Mouse (Mus musculus): Measurements from ENCODE around the gene Slit1. TPM values are rescaled to one million over a fixed set of nuclear protein-coding genes. Genes with fewer than 3 reads are reported as not detected.

Gene Slit1
- total RNA-seq, 2 experiments from 2014 or later, result 0.07 to 0.12 TPM

DNA sequence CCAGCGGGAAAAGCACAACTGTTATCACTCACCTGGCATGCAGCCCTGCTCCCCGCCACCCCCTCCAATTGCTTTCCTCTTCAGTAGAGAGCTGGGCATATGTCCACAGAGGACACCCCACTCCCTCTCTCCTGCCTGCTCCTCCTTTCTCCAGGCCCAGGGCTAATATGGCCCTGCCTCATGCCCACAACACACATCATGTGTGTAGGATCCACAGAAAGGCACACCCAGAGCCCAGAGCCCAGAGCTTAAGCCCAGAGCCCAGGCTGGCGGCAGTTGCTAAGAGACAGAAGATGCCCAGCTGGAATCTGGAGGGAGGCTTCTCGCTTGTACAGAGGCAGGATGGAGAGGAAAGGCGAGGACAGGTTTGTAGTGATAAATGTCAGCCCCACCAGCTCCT is 49.7 kb downstream of the Slit1 start:
- DNase-seq, result no peak
- intact Hi-C loops (cut with DNase I), result no loop called here

GRCm38 (mm10) chr19:41690064-41690463 is 53.4 kb downstream of the Slit1 start:
- intact Hi-C loops (cut with DNase I), result no loop called here
- no peak for DNase-seq

DNA sequence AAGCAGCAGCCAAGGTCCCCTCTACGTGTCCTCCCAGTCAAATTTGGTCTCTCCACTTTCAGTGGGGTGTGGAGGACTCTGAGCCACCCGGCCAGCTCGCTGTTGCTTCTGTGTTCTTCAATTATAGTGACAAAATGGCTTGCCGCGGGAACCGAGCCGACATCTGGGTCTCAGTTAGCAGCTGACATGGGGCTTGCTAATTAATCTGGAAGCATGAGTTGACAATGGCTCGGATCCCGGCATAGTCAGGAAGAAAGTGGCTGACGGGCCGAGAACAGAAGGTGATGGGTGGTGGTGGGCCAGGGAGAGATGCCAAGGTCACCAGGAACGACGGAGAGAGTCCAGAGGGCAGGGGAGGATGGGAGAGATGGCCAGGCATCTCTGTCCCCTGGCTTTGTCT is 55.2 kb downstream of the Slit1 start:
- intact Hi-C loops (cut with DNase I), result no loop called here
- DNase-seq, result no peak

DNA sequence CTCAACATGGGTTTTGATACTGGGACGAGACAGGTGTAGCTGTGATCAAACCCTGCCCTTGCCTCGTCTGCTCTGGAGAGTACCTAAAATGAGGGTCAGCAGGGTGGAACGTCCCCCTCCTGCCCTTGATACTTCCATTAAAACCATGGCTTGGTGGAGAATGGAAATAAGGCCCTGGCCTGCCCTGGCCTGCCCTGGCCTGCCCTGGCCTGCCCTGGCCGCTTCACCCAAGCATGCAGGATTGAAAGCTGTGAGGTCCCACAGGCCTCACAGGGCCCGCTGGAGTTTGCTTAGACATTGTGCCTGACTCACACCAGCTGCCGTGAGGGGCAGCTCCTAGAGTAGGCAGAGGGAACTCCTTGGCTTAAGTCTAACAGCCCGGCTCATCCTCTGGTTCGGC is 55.6 kb downstream of the Slit1 start:
- intact Hi-C loops (cut with DNase I), result no loop called here
- DNase-seq, result no peak

DNA sequence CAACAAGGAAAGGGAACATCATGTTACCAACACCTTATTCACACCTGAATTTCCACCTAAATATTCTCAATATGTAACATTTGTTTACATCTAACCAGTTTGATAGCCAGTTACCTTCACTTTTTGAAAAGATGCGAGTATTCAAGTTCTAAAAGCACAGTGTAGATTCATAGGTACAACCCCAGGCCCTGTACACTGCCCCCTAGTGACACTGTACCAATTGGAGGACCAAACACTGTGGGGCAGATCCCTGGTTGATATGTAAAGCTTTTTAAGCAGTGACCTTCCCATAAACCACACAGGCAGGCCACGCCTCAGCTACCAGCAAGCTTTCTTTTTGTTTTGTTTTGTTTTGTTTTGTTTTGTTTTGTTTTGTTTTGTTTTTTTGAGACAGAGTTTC is 57.3 kb downstream of the Slit1 start:
- DNase-seq, result no peak
- intact Hi-C loops (cut with DNase I), result no loop called here

DNA sequence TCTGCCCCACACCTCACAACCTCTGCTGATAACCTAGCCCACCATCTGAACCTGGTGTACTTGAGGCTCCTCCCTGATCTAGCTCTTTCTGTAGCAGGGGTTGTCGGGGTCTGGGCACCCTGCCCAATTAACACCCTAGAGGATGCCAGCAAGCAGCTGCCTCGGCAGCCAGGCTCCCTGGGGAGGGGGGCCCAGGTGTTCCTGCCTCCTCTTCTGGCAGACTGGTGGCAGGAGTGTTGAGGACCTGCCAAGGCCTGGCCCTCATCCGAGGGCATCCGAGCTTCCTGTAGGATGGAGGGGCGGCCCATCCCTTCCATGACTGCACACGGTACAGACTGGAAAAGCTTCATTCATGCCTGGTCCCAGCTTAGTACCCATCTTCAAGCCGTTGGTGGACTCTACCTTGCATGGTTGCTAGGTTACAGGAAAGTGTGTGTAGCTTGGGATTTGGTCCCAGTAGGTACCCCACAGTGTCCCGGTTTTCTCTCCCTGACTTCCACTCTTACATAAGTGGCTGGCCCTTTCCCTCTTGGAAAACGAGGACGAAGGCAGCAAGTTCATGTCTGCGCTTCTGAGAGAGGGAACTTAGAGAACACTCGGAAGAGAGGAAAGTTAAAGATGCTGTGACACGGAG is 57.9 kb downstream of the Slit1 start:
- intact Hi-C loops (cut with DNase I), result no loop called here
- no peak for DNase-seq

DNA sequence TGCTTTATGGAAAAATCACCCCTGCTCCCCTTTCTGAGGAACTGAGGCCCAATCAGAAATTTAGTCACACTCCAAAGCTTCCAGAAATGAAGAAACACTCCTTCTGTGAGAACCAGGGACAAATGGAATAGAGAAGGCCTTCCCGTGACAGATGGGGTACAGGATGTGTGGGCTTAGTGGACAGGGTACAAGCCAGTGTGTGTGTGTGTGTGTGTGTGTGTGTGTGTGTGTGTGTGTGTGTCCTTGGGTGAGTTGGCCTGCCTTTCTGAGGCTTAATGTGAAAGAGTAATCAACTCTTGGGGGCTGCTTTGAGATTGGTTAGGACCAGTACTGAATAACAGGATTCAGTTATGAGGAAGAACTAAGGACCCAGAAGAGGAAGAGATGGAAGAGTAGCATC is 58.6 kb downstream of the Slit1 start:
- intact Hi-C loops (cut with DNase I), result no loop called here

DNA sequence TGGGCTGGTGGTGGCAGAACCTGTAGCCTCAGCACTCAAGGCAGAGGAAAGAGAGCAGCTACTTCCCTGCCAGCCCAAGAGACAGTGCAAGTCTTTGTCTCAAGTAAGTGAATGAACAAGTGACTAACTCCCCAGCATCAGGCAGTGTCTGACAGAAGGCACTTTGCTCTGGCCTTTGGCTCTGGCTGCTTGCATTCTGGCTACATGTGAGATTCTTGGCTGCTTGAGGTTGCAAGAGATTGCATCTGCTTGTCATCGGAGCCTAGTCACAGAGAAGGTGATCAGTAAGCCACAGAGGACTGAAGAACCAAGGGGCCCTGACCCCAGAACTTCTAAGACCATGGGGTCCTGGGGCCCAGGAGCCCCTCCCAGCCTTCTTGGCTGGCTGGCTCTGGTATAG is 59.5 kb downstream of the Slit1 start:
- intact Hi-C loops (cut with DNase I), result no loop called here
- DNase-seq, result no peak

More for the DNA sequence above, 58.6 kb downstream of the Slit1 start:
- no peak for DNase-seq

DNA sequence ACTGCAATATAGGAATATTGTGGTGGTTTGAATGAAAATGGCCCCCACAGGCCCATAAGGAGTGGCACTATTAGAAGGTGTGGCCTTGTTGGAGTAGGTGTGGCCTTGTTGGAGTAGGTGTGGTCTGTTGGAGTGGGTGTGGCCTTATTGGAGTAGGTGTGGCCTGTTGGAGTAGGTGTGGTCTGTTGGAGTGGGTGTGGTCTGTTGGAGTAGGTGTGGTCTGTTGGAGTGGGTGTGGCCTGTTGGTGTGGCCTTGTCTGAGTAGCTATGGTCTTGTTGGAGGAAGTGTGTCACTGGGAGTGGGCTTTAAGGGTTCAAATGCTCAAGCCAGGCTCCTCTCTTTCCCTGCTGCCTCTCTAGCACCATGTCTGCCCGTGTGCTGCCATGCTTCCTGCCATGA is 63.2 kb downstream of the Slit1 start:
- DNase-seq, result no peak
- intact Hi-C loops (cut with DNase I), result no loop called here

GRCm38 (mm10) chr19:41679028-41679427 is 64.4 kb downstream of the Slit1 start:
- no peak for DNase-seq
- intact Hi-C loops (cut with DNase I), result no loop called here

DNA sequence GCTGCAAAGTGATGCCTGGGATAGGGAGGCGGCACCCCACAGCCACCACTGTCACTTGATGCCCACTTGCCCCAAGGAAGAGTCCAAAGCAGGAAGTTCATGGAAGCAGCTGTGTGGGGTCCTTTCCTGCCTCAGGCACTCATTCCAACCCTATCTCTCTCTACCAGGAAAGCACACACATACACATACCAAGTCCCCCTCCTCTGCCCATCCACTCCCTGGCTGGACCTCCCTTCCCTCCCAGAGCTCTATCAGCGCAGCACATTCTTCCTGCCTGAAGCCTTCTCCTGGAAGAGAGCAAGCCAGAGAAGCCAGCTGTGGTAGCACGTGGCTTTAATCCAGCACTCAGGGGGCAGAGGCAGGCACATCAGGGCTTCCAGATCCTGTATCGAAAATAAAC is 65.9 kb downstream of the Slit1 start:
- intact Hi-C loops (cut with DNase I), result no loop called here
- no peak for DNase-seq

DNA sequence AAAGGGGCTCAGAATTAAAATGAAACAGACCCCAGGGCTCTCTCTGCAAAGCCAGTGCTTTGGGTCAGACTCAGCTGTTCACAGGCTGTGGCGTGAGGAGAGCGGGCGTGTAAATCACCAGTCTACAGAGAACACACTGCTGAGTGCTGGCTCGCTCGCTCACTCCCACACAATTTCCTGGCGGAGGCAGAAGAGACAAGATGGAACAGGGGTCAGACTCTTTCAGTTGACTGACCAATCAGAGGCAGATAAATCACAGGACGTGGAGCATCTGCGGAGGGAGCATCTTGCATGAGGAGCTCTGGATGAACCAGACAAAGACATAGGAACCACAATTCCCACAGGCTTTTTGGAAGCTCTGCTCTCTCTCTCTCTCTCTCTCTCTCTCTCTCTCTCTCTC is 67.9 kb downstream of the Slit1 start:
- DNase-seq, result peak in 1 of 2 experiments; percentile 7
- intact Hi-C loops (cut with DNase I), result no loop called here

- no peak for DNase-seq
- intact Hi-C loops (cut with DNase I), result no loop called here
Observed at GRCm38 (mm10) chr19:41674366-41674765, 69.1 kb downstream of the Slit1 start.

DNA sequence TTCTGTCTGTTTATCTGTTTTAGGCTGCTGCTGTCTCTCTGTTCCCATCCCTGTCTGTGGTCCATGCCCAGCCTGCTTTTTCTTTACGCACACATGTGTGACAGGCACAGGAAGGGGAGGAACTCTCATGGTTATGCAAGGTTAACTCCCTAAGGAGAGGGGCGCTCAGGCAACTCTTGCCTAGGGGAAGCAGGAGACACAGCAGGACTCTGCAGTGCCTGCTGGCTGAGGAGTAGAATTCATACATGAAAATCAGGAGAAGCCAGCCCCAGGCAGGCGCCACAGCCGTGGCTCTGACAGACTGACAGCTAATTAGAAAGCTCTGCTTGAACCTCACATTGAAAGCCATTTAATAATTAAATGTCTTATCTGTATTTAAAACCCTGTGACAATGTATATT is 70.6 kb downstream of the Slit1 start:
- DNase-seq, result no peak
- intact Hi-C loops (cut with DNase I), result no loop called here

DNA sequence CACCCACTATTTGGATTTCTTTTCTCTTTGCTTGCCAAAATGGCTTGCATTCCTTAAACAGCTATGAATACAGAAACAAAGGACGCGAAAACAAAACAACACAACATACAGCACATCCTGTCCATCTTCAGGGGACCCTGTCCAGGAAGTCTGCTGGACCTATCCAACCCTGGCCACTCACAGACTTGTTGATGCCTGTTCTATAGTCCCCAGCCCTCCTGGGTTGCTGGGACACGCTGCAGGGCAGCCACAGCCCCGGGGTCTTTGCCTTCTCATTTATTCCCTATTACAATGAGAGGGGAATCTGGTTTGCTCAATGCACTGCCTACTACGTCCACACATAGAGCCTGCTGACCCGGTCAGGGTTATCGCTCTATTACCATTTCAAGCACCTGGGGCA is 72.5 kb downstream of the Slit1 start:
- DNase-seq, result no peak
- intact Hi-C loops (cut with DNase I), result no loop called here

DNA sequence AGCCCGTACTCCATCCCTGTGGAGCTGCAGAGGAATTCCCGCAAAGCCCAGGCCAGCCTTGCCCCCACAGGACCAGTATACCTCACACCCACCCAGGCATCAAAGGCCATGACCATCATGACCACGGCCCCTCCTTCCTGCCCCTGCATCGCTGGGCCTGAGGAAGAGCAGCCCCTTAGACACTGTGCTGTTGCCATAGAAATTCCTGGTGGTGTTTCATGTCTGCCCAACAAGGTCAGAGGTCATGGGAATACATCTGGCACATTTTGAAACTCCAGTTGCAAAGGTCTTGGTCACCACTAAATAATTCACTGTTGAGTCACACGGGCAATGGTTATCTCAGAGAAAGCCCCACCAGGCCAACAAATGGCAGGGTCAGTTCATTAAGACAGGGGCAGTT is 73.0 kb downstream of the Slit1 start:
- DNase-seq, result no peak
- intact Hi-C loops (cut with DNase I), result no loop called here

DNA sequence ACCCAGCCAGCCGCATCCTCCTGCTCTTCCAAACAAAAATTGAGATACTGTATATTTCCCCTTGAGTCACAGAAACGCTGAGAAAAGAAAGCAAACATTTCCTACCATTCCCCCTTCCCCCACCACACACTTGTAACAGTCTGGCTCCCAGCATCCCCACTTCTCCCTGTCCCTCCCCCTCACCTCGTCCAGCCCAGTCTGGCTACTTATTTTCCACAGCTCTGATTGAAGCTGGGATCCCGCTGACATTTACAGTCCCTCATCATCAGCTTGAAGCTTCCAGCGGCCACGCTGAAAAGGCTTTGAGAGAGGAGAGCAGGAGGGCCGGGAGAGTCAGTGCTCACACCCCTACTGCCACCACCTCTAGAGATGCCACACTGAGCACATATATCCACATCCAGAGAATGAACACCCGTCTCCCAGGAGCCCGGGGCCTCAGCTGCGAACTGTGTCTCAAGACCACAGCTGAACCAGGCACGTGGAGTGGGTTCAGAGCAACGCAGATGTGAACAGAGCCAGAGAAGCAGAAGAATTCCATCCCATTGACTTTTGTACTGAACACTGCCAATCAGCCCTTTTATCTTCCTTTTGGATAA is 73.6 kb downstream of the Slit1 start:
- no peak for DNase-seq
- intact Hi-C loops (cut with DNase I), result no loop called here

GRCm38 (mm10) chr19:41667591-41667990 is 75.9 kb downstream of the Slit1 start:
- no peak for DNase-seq
- intact Hi-C loops (cut with DNase I), result no loop called here

- no peak for DNase-seq
- intact Hi-C loops (cut with DNase I), result no loop called here
Observed at GRCm38 (mm10) chr19:41665941-41666340, 77.5 kb downstream of the Slit1 start.

GRCm38 (mm10) chr19:41663506-41664242 is 79.8 kb downstream of the Slit1 start:
- peak; percentile 33 to 43 for DNase-seq
- intact Hi-C loops (cut with DNase I), result no loop called here

DNA sequence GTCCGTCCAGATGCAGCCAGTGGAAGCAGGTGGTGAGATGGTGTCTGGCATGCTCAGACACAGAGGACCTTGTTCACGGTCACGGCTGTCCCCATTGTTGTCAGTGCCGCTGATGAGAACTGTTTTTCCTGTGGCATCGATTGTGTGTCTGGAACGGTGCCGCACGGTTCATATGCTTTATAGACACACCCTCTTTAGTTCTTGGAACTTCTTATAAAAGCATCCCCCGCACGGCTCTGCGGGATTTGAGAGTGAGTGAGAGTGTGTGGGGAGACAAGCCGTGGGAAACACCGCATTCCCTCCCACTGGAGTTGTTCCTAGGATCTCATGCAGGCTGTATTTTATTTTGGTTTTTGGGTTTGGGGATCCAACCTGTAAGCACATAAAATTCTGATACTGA is 82.0 kb downstream of the Slit1 start:
- intact Hi-C loops (cut with DNase I), result no loop called here
- no peak for DNase-seq

DNA sequence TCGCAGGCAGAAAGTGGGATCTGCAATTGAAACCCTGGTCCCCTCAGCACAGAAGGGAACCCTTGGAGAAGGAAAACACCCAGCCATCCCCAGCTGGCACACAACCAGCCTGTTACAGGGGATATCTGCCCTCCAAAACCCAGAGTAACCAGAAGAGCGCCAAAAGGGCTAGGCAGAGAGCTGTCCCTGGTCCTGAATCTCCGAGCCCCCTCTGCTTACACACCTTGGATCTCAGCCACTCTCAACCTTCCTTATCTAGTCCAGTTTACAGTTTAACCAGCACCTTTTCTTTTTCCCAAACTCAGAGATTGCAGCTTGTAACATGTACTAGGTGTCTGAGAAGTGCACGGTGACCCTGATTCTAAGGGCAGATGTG is 82.5 kb downstream of the Slit1 start:
- peak; percentile 36 to 62 for DNase-seq
- intact Hi-C loops (cut with DNase I), result no loop called here
